Mouse (Mus musculus) liver, adult 2 months (tissue): ENCODE data around the gene Fbxl22.

ENCODE experiments used
- CTCF ChIP-seq: fragments of 200-500 bp; IDR thresholded peaks from 2 replicates; pipeline ENCODE4 v1.5.1; 2011; ENCODE audit warnings: low read depth, low read length, control low read depth
- POLR2A ChIP-seq: fragments of 200-500 bp; IDR thresholded peaks from 2 replicates; pipeline ENCODE4 v1.6.1; 2011; ENCODE audit warnings: low read length, control low read depth; ENCODE audit not compliant: insufficient read depth; ENCODE audit errors: extremely low read depth

DNA sequence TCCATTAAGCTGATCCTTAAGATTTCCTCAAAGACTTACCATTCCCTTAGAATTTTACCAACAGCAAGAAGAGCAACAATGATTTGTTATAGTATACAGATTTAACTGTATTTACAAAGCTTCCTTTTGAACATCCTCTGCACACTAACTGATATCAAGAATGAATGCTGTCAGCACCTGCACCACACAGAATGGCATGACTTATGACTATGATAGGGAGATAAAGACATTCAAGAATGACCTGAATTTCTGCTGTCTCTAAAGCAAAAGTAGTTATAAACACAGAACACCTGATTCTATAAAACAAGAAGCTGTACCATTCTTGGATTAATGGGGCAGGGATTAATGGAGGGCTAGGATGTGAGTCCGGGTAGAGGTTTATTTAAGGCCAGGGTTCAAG lies 46.3 kb upstream of the Fbxl22 start:
- TF ChIP-seq CTCF = no peak
- TF ChIP-seq POLR2A = no peak
